Mouse (Mus musculus): ENCODE measurements around the gene Cfap298. TPM values are rescaled to one million over a fixed set of nuclear protein-coding genes. Genes with fewer than 3 reads are reported as not detected.

Gene Cfap298
- total RNA-seq (2023) = 11.1 to 15.4 TPM (median 11.8 TPM) in 4 replicates

DNA sequence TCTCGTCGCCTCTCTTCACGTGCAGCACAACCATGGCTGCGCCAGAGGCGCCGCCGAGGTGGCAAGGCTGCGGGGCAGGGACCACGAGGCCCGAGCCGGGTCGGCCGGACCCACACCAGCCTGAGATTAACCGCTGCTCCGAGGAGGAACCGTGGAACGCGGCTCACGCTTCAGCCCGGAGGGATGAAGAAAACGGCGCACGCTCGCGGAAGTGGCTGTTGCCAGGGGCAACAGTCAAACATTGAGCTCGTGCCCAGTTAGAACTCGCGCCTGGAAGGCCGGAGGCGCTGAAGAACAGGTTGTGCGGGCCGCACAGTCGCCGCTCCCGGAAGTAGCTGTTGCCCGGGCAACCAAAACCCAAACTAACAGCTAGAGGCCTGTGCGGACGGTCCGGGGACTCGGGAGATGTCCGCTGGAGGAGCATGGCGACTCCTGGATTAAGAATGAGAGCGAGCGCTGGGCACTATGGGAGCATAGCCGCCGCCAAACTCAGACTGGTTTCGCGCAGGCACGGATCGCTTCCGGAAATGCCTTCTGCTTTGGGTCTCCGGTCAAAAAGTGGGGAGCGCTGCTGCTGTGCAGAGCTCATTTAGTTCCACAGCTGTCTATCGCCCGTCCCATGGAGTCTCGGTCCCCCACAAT, at the start of gene Cfap298:
Gene Cfap298 (minus strand): TSS at position 428 of the 642 bp plus-strand sequence.

Other genes with a start within 250 kb of the Cfap298 start
- 16.1 to 22.7 TPM (median 17.8 TPM) in 4 replicates for gene Mis18a, start 207.7 kb downstream of the Cfap298 start, total RNA-seq (2023)
- not detected in 4 replicates for gene Mrap, start 196.9 kb downstream of the Cfap298 start, total RNA-seq (2023)
- 34.6 to 44.2 TPM (median 38.6 TPM) in 4 replicates for gene Urb1, start 124.7 kb downstream of the Cfap298 start, total RNA-seq (2023)
- not detected in 4 replicates for gene Eva1c, start 108.4 kb downstream of the Cfap298 start, total RNA-seq (2023)
- gene Synj1, start 76.2 kb upstream of the Cfap298 start, total RNA-seq (2023) = 41.0 to 54.1 TPM (median 45.4 TPM) in 4 replicates
- gene Paxbp1, start 109.4 kb upstream of the Cfap298 start, total RNA-seq (2023) = 109 to 120 TPM (median 115 TPM) in 4 replicates
- not detected in 4 replicates for gene 4932438H23Rik, start 160.0 kb upstream of the Cfap298 start, total RNA-seq (2023)